Mouse (Mus musculus) intestine, embryonic 14.5 days (tissue): Measurements from ENCODE around the gene Sipa1l3. TPM values are rescaled to one million over a fixed set of nuclear protein-coding genes. Genes with fewer than 3 reads are reported as not detected.

Source experiments
- ATAC-seq: fragments of 200-750 bp; cut with Nextera tagmentation; replicated peaks from 2 replicates; pipeline ENCODE4 v1.8.0; 2017; ENCODE audit warnings: low read depth, moderate number of reproducible peaks, moderate TSS enrichment, moderate library complexity; ENCODE audit not compliant: low FRiP score, low TSS enrichment
- DNase-seq: peaks from one replicate; pipeline ENCODE4 v3.0.0-alpha.2; 2018; ENCODE audit warnings: low spot score
- H3K27ac ChIP-seq: fragments of 300-500 bp; sonication (generic); 2 replicates; pipeline ENCODE4 v1.5.1; 2014; ENCODE audit warnings: low read depth, mild to moderate bottlenecking, control low read depth
- H3K27me3 ChIP-seq: fragments of 300-500 bp; sonication (generic); replicated peaks from 2 replicates; pipeline ENCODE4 v1.6.1; 2014; ENCODE audit warnings: low read length, control low read depth; ENCODE audit not compliant: control insufficient read depth, insufficient read depth
- H3K36me3 ChIP-seq: fragments of 300-500 bp; sonication (generic); 2 replicates; pipeline ENCODE4 v1.6.1; 2014; ENCODE audit warnings: low read length, control low read depth; ENCODE audit not compliant: control insufficient read depth, insufficient read depth
- H3K4me1 ChIP-seq: fragments of 300-500 bp; sonication (generic); replicated peaks from 2 replicates; pipeline ENCODE4 v1.6.1; 2014; ENCODE audit warnings: low read length, control low read depth, mixed read lengths; ENCODE audit not compliant: control insufficient read depth, insufficient read depth
- H3K4me2 ChIP-seq: fragments of 300-500 bp; sonication (generic); 2 replicates; pipeline ENCODE4 v1.6.1; 2014; ENCODE audit warnings: low read length
- H3K4me3 ChIP-seq: fragments of 300-500 bp; sonication (generic); 2 replicates; pipeline ENCODE4 v1.5.1; 2014; ENCODE audit warnings: low read depth, low read length, control low read depth, mixed read lengths
- H3K9ac ChIP-seq: fragments of 300-500 bp; sonication (generic); 2 replicates; pipeline ENCODE4 v1.6.1; 2014; ENCODE audit warnings: mild to moderate bottlenecking, low read length
- H3K9me3 ChIP-seq: fragments of 300-500 bp; sonication (generic); 2 replicates; pipeline ENCODE4 v1.6.1; 2016; ENCODE audit warnings: low read length, control low read depth; ENCODE audit not compliant: control insufficient read depth
- WGBS: fragments of 180-500 bp; shearing (Covaris S2); extraction: QIAGEN DNeasy Blood & Tissue Kit; methylation state at CpG from one replicate; pipeline ENCODE4 v1.1.7; 2014; 5-methylcytosine and 5-hydroxymethylcytosine counted together
- polyA plus RNA-seq: library from polyadenylated mRNA; unstranded; fragments of >200 nt; fragmentation: Nextera tagmentation; extraction: Ambion mirVana; gene quantifications from 2 replicates; pipeline ENCODE4 v1.2.1, GENCODE M21; 2014

Sipa1l3 gene
- polyA plus RNA-seq, 1 experiment from 2014 or later: 22.5 TPM

DNA sequence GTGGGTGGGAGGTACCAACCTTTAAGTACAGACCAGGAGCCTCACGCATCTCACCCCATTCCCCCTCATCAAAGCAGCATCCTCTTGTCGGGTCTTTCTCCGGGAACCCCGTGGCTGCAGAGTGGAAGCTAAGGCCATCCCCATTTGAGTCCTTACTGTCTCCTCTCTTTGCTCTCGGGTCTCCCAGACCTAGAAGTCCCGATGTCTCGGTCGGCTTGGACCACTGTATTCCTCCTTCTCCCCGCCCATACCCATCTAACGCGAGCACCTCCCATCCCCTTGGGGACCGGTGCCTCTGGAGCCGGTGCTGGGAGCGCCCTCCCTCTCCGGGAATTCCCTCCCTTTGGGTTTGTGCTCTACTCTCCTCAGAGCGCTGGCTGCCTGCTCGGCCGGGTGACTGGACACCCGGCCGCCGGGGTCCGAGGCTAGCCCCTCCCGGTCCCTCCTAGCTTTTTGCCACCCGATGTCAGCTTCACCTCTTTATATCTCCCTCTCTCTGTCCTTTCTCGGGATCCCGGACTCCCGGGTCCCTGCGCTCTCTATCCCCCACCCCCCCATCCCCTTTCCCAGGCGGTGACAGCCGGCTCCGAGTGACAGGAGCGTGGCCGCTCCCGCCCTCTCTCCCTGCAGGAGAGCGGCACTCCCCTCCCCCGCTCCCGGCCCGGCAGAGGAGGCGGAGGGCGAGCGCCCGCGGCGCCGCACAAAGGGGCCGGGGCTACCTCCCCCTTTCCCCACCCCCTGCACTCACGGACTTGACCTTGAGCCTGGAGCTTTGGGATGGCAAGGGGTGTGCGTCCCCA is 213.8 kb downstream of the Sipa1l3 start:
- H3K4me3 ChIP-seq: peak overlapping the region; percentile 43
- H3K4me1 ChIP-seq: peaks cover 35% of the 10 kb centered on the region
- no peak overlapping the region for H3K27ac ChIP-seq
- ATAC-seq: no peak
- H3K9ac ChIP-seq: peak overlapping the region; percentile 27
- WGBS: under 1% methylated on average over 47 of the region's 48 CpGs
- peak; percentile 49 for DNase-seq
- no peaks in the 10 kb centered on the region for H3K9me3 ChIP-seq
- peaks cover 19% of the 10 kb centered on the region for H3K27me3 ChIP-seq
- H3K4me2 ChIP-seq: peak overlapping the region; percentile 87
- H3K36me3 ChIP-seq: no peaks in the 10 kb centered on the region

- under 1% methylated on average over 65 of the region's 67 CpGs for WGBS
- peaks cover 19% of the 10 kb centered on the region for H3K27me3 ChIP-seq
Measured at GRCm38 (mm10) chr7:29303738-29304462, 214.5 kb downstream of the Sipa1l3 start, which contains the start of gene Dpf1. TSS of gene Dpf1 (plus strand) at chr7:29303951.

GRCm38 (mm10) chr7:29302641-29303040 is 215.8 kb downstream of the Sipa1l3 start:
- no peak overlapping the region for H3K9ac ChIP-seq
- 69% methylated on average over 7 of the region's 7 CpGs for WGBS
- H3K4me2 ChIP-seq: no peak overlapping the region
- H3K36me3 ChIP-seq: no peaks in the 10 kb centered on the region
- no peak overlapping the region for H3K4me3 ChIP-seq
- H3K9me3 ChIP-seq: no peaks in the 10 kb centered on the region
- ATAC-seq (no peak), DNase-seq (no peak)
- peaks cover 29% of the 10 kb centered on the region for H3K4me1 ChIP-seq
- H3K27ac ChIP-seq: no peak overlapping the region
- peaks cover 16% of the 10 kb centered on the region for H3K27me3 ChIP-seq

More at GRCm38 (mm10) chr7:29303738-29304462, 214.5 kb downstream of the Sipa1l3 start, which contains the start of gene Dpf1:
- peak within 1 kb of the TSS; percentile 37; the same call in 1 of the 2 replicates for H3K9ac ChIP-seq
- peak within 1 kb of the TSS; percentile 43 for H3K4me3 ChIP-seq
- H3K4me2 ChIP-seq: peak within 1 kb of the TSS; percentile 87
- H3K27ac ChIP-seq: no peak within 1 kb of the TSS
- DNase-seq (peak; percentile 84), ATAC-seq (peak; percentile 78)
- H3K36me3 ChIP-seq: no peaks in the 10 kb centered on the region
- H3K9me3 ChIP-seq: no peaks in the 10 kb centered on the region
- H3K4me1 ChIP-seq: peaks cover 32% of the 10 kb centered on the region

GRCm38 (mm10) chr7:29301127-29301566 is 217.3 kb downstream of the Sipa1l3 start:
- ATAC-seq (no peak), DNase-seq (peak; percentile 85)
- Histone ChIP-seq H3K9ac (no peak overlapping the region), H3K36me3 (no peaks in the 10 kb centered on the region), H3K9me3 (no peaks in the 10 kb centered on the region), H3K4me3 (no peak overlapping the region), H3K4me1 (peaks cover 17% of the 10 kb centered on the region), H3K27ac (no peak overlapping the region), H3K27me3 (peaks cover 14% of the 10 kb centered on the region), H3K4me2 (no peak overlapping the region)
- WGBS: 2% methylated on average over 7 of the region's 7 CpGs

GRCm38 (mm10) chr7:29296998-29297397 is 221.4 kb downstream of the Sipa1l3 start:
- no peaks in the 10 kb centered on the region for H3K36me3 ChIP-seq
- 0 out of 2 replicates have a peak, but pooled peaks have one; percentile 14 for ATAC-seq
- no peaks in the 10 kb centered on the region for H3K27me3 ChIP-seq
- H3K4me1 ChIP-seq: peaks cover 16% of the 10 kb centered on the region
- H3K4me3 ChIP-seq: no peak overlapping the region
- DNase-seq: peak; percentile 79
- 5% methylated on average over 10 of the region's 10 CpGs for WGBS
- no peak overlapping the region for H3K27ac ChIP-seq
- H3K9ac ChIP-seq: no peak overlapping the region
- no peak overlapping the region for H3K4me2 ChIP-seq
- H3K9me3 ChIP-seq: no peaks in the 10 kb centered on the region

DNA sequence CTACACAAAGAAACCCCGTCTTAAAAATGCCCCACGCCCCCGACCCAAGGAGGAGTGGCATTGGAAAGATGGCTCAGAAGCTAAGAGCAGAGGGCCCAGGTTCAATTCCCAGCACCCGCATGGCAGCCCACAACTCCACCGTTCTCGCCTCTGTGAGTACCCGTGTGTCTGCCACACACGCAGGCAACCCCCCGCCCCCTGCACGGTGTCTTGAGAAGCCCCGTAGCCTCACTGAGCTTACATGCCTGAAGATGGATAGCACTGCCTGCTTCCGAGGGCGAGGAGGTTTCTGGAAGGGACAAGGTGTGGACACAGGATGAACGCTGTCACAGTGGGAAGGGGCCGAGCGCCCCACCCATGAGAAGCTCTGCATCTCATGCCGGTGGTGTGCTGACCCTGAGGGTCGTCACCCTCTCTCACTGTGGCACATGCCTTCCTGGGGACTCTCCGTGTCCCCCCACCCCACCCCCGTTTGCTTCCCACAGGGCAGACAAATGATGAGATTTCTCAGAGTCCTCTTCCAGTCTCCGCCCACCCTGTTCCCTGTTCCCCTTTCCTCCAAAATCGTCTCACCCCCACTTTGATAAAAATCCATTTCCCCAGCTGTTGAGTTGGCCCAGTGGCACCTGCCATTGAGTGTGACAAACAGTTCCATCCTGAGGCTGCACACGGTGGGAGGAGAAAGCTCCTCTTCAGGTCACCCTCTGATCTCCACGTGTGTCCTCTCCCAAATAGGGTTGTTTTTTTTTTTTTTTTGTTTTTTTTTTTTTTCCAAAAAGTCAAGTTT is 222.4 kb downstream of the Sipa1l3 start:
- peaks cover 26% of the 10 kb centered on the region for H3K4me1 ChIP-seq
- ATAC-seq (no peak), DNase-seq (no peak)
- H3K4me3 ChIP-seq: no peak overlapping the region
- H3K9ac ChIP-seq: no peak overlapping the region
- no peaks in the 10 kb centered on the region for H3K9me3 ChIP-seq
- H3K27me3 ChIP-seq: no peaks in the 10 kb centered on the region
- H3K4me2 ChIP-seq: no peak overlapping the region
- H3K36me3 ChIP-seq: no peaks in the 10 kb centered on the region
- 67% methylated on average over 24 of the region's 24 CpGs for WGBS
- no peak overlapping the region for H3K27ac ChIP-seq

DNA sequence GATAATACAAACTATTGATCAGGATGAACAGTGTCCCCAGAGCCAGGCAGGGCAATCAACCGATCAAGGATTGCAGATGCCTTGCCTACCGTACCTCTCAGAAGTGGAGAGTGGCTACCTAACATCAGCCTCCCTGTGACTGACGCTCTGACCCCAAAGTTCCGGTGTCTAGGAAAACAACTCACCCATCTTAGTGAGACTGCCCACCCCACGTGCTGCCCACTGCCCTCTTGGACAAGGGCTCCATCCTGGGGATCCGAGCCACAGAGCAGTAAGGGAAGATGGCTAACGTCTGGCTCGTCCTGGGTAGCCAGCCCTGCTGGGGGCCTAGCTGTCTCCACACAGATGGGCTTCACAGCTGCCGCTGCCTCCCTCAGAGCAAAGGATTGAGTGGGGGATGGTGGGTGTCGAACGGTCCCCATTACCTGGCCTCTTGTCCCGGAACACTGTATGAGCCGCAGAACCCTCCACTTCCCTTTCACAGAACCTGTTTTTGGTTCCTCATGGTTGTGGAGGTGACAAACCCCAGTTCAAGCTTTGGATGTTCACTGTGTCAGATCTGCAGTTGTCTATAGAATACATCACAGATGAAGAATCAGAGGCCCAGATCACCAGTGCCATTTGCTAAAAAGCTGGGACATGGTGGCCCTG is 224.2 kb downstream of the Sipa1l3 start:
- Histone ChIP-seq H3K4me3 (no peak overlapping the region), H3K9ac (no peak overlapping the region), H3K4me2 (no peak overlapping the region), H3K9me3 (no peaks in the 10 kb centered on the region), H3K36me3 (no peaks in the 10 kb centered on the region), H3K4me1 (peaks cover 32% of the 10 kb centered on the region), H3K27me3 (no peaks in the 10 kb centered on the region), H3K27ac (no peak overlapping the region)
- ATAC-seq (no peak), DNase-seq (no peak)
- WGBS: 69% methylated on average over 13 of the region's 13 CpGs
